Mouse (Mus musculus) left cerebral cortex, adult 8-10 months (tissue): ENCODE results near the gene Pus3. TPM values are rescaled to one million over a fixed set of nuclear protein-coding genes. Genes with fewer than 3 reads are reported as not detected.

Experiments used
- total RNA-seq, 4 experiments: library from RNA; stranded (reverse); gene quantifications; 2 replicates each; pipeline ENCODE4 v1.2.4; 2022

Gene Pus3
- total RNA-seq, 4 experiments from 2014 or later = 11.9 to 13.9 (median 12.5) TPM

Other genes with a start within 250 kb of the Pus3 start
- gene Cdon, start 137.5 kb upstream of the Pus3 start, total RNA-seq = 10 to 100 TPM in 2 of 4 experiments, 1 to 10 TPM in 2; 8.7 to 12.5 (median 10.3) TPM
- gene Gm1113, start 40.3 kb upstream of the Pus3 start, total RNA-seq = not detected
- gene Ddx25, start 67 bp upstream of the Pus3 start, total RNA-seq = 10 to 100 TPM; 17.6 to 19.4 (median 18.3) TPM
- gene Pate2, start 11.7 kb downstream of the Pus3 start, total RNA-seq = 1 to 10 TPM in 1 of 4 experiments, under 1 TPM in 3; 0.77 to 1.9 (median 0.79) TPM
- gene Hyls1, start 11.8 kb downstream of the Pus3 start, total RNA-seq = 10 to 100 TPM in 1 of 4 experiments, 1 to 10 TPM in 3; 8.7 to 11.8 (median 9.6) TPM
- not detected for gene Pate4, start 53.3 kb downstream of the Pus3 start, total RNA-seq
- gene Pate3, start 89.6 kb downstream of the Pus3 start, total RNA-seq = not detected
- not detected for gene Pate1, start 128.8 kb downstream of the Pus3 start, total RNA-seq
- not detected for gene Gm17677, start 182.5 kb downstream of the Pus3 start, total RNA-seq
- gene Gm17727, start 219.5 kb downstream of the Pus3 start, total RNA-seq = not detected
- gene Gm27235, start 231.5 kb downstream of the Pus3 start, total RNA-seq = not detected
- gene D730048I06Rik, start 231.5 kb downstream of the Pus3 start, total RNA-seq = not detected